Comparison of ENCODE assay signal across 9 mouse cellular contexts in genomic region chr8:104631975-104632374, GRCm38 (mm10). TPM values are rescaled to one million over a fixed set of nuclear protein-coding genes. Genes with fewer than 3 reads are reported as not detected.
DNase-seq lines count a peak whose midpoint lies in the region; ATAC-seq and TF ChIP-seq lines count a peak whose summit lies in the region.
"Had no signal": no experiment of that assay in that cellular context is flagged by ENCODE, and none has a peak within 500 bp of the region (broad histone marks: within the 10 kb centered on the region; RNA-seq: fewer than 3 reads in every experiment).

No protein-coding gene starts in this region.

- TF ChIP-seq CTCF in lung, embryonic 14.5 days (IDR thresholded peaks at IDR 0.05; ENCODE audit: low read depth) = no peak
- TF ChIP-seq CTCF in lung, adult 2 months (IDR thresholded peaks at IDR 0.05; ENCODE audit: insufficient read depth, low read length) = no peak

- no peak for TF ChIP-seq POLR2A in lung, adult 2 months (IDR thresholded peaks at IDR 0.05; ENCODE audit: borderline replicate concordance, extremely low read depth, low read depth, low read length)

- peaks cover 12% of the 10 kb centered on the region; the same call in 1 of the 2 replicates for H3K27me3 ChIP-seq in lung, embryonic 14.5 days (ENCODE audit: insufficient read depth, low read length)
- no peaks in the 10 kb centered on the region for H3K27me3 ChIP-seq in heart, embryonic 11.5 days (ENCODE audit: control insufficient read depth, insufficient read depth, low read length)
- peaks cover 12% of the 10 kb centered on the region for H3K27me3 ChIP-seq in limb, embryonic 15.5 days

- no peaks in the 10 kb centered on the region for H3K9me3 ChIP-seq in lung, embryonic 14.5 days (ENCODE audit: low read depth, low read length)
- no peaks in the 10 kb centered on the region for H3K9me3 ChIP-seq in heart, embryonic 11.5 days (replicated peaks; ENCODE audit: control insufficient read depth, low read length)
- no peaks in the 10 kb centered on the region for H3K9me3 ChIP-seq in limb, embryonic 15.5 days

- no peak overlapping the region; the same call in 1 of the 2 replicates for H3K9ac ChIP-seq in lung, embryonic 14.5 days
- H3K9ac ChIP-seq in heart, embryonic 11.5 days (ENCODE audit: low read depth, low read length) = peak overlapping the region; percentile 52
- H3K9ac ChIP-seq in limb, embryonic 15.5 days = no peak overlapping the region

- DNase-seq in lung, embryonic 14.5 days = no peak
- no peak for DNase-seq in lung, adult 2 months
- DNase-seq in T-cell, adult 2 months (ENCODE audit: low spot score) = peak; percentile 40
- no peak for DNase-seq in ovary, postnatal 10 days (ENCODE audit: low spot score)
- no peak for DNase-seq in cerebellum, postnatal 10 days
- DNase-seq in left cerebral cortex, postnatal 4 days = no peak

- intact Hi-C loops in left cerebral cortex, postnatal 4 days (cut with DNase I) = no loop called here

- 27% methylated on average over 5 of the region's 5 CpGs for WGBS in lung, embryonic 14.5 days
- WGBS in lung, adult 2 months = 31% methylated on average over 5 of the region's 5 CpGs
- 20% methylated on average over 5 of the region's 5 CpGs for WGBS in heart, embryonic 11.5 days (ENCODE audit: insufficient replicate concordance)
- 18% methylated on average over 5 of the region's 5 CpGs for WGBS in limb, embryonic 15.5 days

- H3K4me1 ChIP-seq in lung, embryonic 14.5 days (ENCODE audit: insufficient read depth) = peaks cover 14% of the 10 kb centered on the region
- H3K4me1 ChIP-seq in lung, adult 2 months (ENCODE audit: control insufficient read depth, insufficient read depth, low read length) = peaks cover 4% of the 10 kb centered on the region; the same call in 1 of the 2 replicates
- peaks cover 31% of the 10 kb centered on the region for H3K4me1 ChIP-seq in heart, embryonic 11.5 days (ENCODE audit: control insufficient read depth, insufficient read depth, low read length)
- peaks cover 22% of the 10 kb centered on the region for H3K4me1 ChIP-seq in limb, embryonic 15.5 days

- peak overlapping the region; percentile 39 for H3K4me3 ChIP-seq in lung, embryonic 14.5 days (ENCODE audit: low read depth, low read length)
- H3K4me3 ChIP-seq in lung, adult 2 months (replicated peaks; ENCODE audit: extremely low read depth, low read depth, low read length) = no peak overlapping the region
- peak overlapping the region; percentile 77 for H3K4me3 ChIP-seq in heart, embryonic 11.5 days (ENCODE audit: low read depth, low read length)
- H3K4me3 ChIP-seq in limb, embryonic 15.5 days = peak overlapping the region; percentile 40; the same call in 1 of the 2 replicates

- ATAC-seq in lung, embryonic 14.5 days (ENCODE audit: insufficient read depth) = no peak
- ATAC-seq in heart, embryonic 11.5 days (replicated peaks; ENCODE audit: insufficient number of reproducible peaks, low FRiP score, low TSS enrichment) = no peak
- ATAC-seq in limb, embryonic 15.5 days (ENCODE audit: insufficient number of reproducible peaks, low FRiP score, low TSS enrichment, low read depth) = no peak

- H3K4me2 ChIP-seq in lung, embryonic 14.5 days = peak overlapping the region; percentile 68
- peak overlapping the region; percentile 76 for H3K4me2 ChIP-seq in heart, embryonic 11.5 days
- peak overlapping the region; percentile 58 for H3K4me2 ChIP-seq in limb, embryonic 15.5 days

- 0 out of 2 replicates have a peak, but pooled peaks cover 3% of the 10 kb centered on the region for H3K36me3 ChIP-seq in lung, embryonic 14.5 days (ENCODE audit: insufficient read depth)
- H3K36me3 ChIP-seq in heart, embryonic 11.5 days (ENCODE audit: control insufficient read depth, insufficient read depth, low read length) = peaks cover 5% of the 10 kb centered on the region
- peaks cover 14% of the 10 kb centered on the region for H3K36me3 ChIP-seq in limb, embryonic 15.5 days

- H3K27ac ChIP-seq in lung, embryonic 14.5 days (ENCODE audit: low read depth) = peak overlapping the region; percentile 63; the same call in 1 of the 2 replicates
- H3K27ac ChIP-seq in heart, embryonic 11.5 days (ENCODE audit: low read depth, low read length) = peak overlapping the region; percentile 93
- H3K27ac ChIP-seq in limb, embryonic 15.5 days = peak overlapping the region; percentile 61

RNA-seq across cellular contexts. Expression of gene Rrad, which starts 0.8 kb away (rescaled TPM):
- polyA plus RNA-seq in lung, embryonic 14.5 days (2014; fragmentation: Nextera tagmentation; extraction: Ambion mirVana) = 10.1 and 14.1 TPM in 2 replicates
- polyA plus RNA-seq in lung, adult 2 months (2012; rRNA removed) = 10.9 and 19.5 TPM in 2 replicates
- 300 and 328 TPM in 2 replicates for polyA plus RNA-seq in heart, embryonic 11.5 days (2014; fragmentation: Nextera tagmentation; extraction: Ambion mirVana)
- 25.9 and 44.8 TPM in 2 replicates for polyA plus RNA-seq in limb, embryonic 15.5 days (2015; fragmentation: Nextera tagmentation; extraction: Ambion mirVana)
- total RNA-seq in left cerebral cortex, postnatal 4 days (2021) = 1 to 10 TPM; 3.2 to 3.3 TPM

RNA-seq across cellular contexts. Expression of gene Cdh16, which starts 7.8 kb away (rescaled TPM):
- polyA plus RNA-seq in lung, embryonic 14.5 days (2014; fragmentation: Nextera tagmentation; extraction: Ambion mirVana) = 32.2 and 33.7 TPM in 2 replicates
- 9.6 and 16.2 TPM in 2 replicates for polyA plus RNA-seq in lung, adult 2 months (2012; rRNA removed)
- polyA plus RNA-seq in heart, embryonic 11.5 days (2014; fragmentation: Nextera tagmentation; extraction: Ambion mirVana) = 14.5 and 16.4 TPM in 2 replicates
- polyA plus RNA-seq in limb, embryonic 15.5 days (2015; fragmentation: Nextera tagmentation; extraction: Ambion mirVana) = 1.4 and 2.1 TPM in 2 replicates
- not detected for total RNA-seq in left cerebral cortex, postnatal 4 days (2021)
- polyA plus RNA-seq: brain, embryonic 14.5 days had no signal

RNA-seq across cellular contexts. Expression of gene Ciao2b, which starts 9.8 kb away (rescaled TPM):
- polyA plus RNA-seq in lung, embryonic 14.5 days (2014; fragmentation: Nextera tagmentation; extraction: Ambion mirVana) = 88.3 and 88.4 TPM in 2 replicates
- polyA plus RNA-seq in lung, adult 2 months (2012; rRNA removed) = 34.7 and 35.3 TPM in 2 replicates
- 189 and 199 TPM in 2 replicates for polyA plus RNA-seq in heart, embryonic 11.5 days (2014; fragmentation: Nextera tagmentation; extraction: Ambion mirVana)
- polyA plus RNA-seq in limb, embryonic 15.5 days (2015; fragmentation: Nextera tagmentation; extraction: Ambion mirVana) = 83.0 and 92.9 TPM in 2 replicates
- 10 to 100 TPM; 34.7 to 39.2 TPM for total RNA-seq in left cerebral cortex, postnatal 4 days (2021)

RNA-seq across cellular contexts. Expression of gene Pdp2, which starts 40.7 kb away (rescaled TPM):
- polyA plus RNA-seq in lung, embryonic 14.5 days (2014; fragmentation: Nextera tagmentation; extraction: Ambion mirVana) = 10.3 and 11.0 TPM in 2 replicates
- polyA plus RNA-seq in lung, adult 2 months (2012; rRNA removed) = 3.4 and 4.4 TPM in 2 replicates
- 9.5 and 10.2 TPM in 2 replicates for polyA plus RNA-seq in heart, embryonic 11.5 days (2014; fragmentation: Nextera tagmentation; extraction: Ambion mirVana)
- 8.8 and 10.1 TPM in 2 replicates for polyA plus RNA-seq in limb, embryonic 15.5 days (2015; fragmentation: Nextera tagmentation; extraction: Ambion mirVana)
- 10 to 100 TPM; 13.0 to 13.6 TPM for total RNA-seq in left cerebral cortex, postnatal 4 days (2021)
